Mouse (Mus musculus): Measurements from ENCODE around the gene Adamts17. TPM values are rescaled to one million over a fixed set of nuclear protein-coding genes. Genes with fewer than 3 reads are reported as not detected.

The Adamts17 gene
- polyA plus RNA-seq, 1 experiment from 2014 or later: 12.9 TPM

DNA sequence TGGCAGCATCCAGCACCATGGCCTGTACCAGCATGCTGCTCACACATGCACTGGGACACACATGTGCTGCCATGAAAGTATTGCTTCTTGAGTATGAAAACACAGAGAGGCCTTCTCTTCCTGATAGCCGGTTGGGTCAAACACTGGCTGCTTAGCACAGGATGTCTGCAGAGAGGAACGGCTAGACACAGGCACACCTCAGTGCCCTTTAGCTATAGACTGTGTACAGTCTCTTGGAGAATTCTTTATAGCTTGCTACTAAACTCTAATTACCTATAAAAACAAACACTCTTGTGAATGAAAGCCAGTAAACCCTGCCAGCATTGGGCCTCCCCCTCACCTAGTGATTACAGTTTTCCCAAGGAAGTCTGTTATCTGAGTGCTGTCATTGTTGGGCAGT is 131.4 kb downstream of the Adamts17 start:
- peak overlapping the region; percentile 80 for H3K27ac ChIP-seq
- no peak overlapping the region for H3K4me2 ChIP-seq
- peak; percentile 77; the same call in 1 of the 2 replicates for ATAC-seq (ENCODE audit: insufficient number of reproducible peaks, insufficient read depth, low FRiP score, low TSS enrichment, low read depth)

DNA sequence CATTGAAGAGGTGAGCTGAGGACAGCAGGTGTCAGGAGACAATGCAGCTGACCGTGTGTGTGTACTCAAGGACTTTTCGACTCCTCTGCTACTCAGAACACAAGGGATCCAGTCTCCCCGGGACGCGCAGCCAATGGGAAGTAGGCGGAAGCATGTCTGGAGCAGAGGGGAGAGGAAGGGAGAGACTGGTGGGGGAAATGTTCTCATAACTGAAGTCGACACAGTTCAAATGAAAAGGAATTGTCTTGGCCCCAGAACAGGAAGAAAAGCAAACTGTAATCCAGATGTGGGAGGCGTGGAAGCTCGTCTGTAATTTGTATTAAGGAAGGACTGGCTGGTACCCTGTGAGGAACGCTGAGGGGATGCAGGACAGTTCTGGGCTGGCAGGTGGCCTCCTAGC is 135.3 kb downstream of the Adamts17 start:
- peaks cover 27% of the 10 kb centered on the region for H3K4me1 ChIP-seq (replicated peaks)
- H3K4me3 ChIP-seq (replicated peaks): no peak overlapping the region
- H3K9ac ChIP-seq (replicated peaks): no peak overlapping the region
- ATAC-seq (ENCODE audit: insufficient number of reproducible peaks, insufficient read depth, low FRiP score, low TSS enrichment, low read depth): no peak; the same call in 1 of the 2 replicates
- H3K27ac ChIP-seq: no peak overlapping the region; the same call in 1 of the 2 replicates
- H3K36me3 ChIP-seq: 0 out of 2 replicates have a peak, but pooled peaks cover 4% of the 10 kb centered on the region
- H3K4me2 ChIP-seq: no peak overlapping the region
- H3K9me3 ChIP-seq: no peaks in the 10 kb centered on the region
- no peaks in the 10 kb centered on the region for H3K27me3 ChIP-seq
- WGBS: 52% methylated on average over 10 of the region's 10 CpGs

More for the DNA sequence above, 131.4 kb downstream of the Adamts17 start:
- Histone ChIP-seq H3K36me3 (no peaks in the 10 kb centered on the region), H3K9ac (replicated peaks) (no peak overlapping the region), H3K4me1 (replicated peaks) (peaks cover 66% of the 10 kb centered on the region), H3K27me3 (no peaks in the 10 kb centered on the region), H3K9me3 (no peaks in the 10 kb centered on the region), H3K4me3 (replicated peaks) (no peak overlapping the region)
- 39% methylated on average over 2 of the region's 2 CpGs for WGBS

DNA sequence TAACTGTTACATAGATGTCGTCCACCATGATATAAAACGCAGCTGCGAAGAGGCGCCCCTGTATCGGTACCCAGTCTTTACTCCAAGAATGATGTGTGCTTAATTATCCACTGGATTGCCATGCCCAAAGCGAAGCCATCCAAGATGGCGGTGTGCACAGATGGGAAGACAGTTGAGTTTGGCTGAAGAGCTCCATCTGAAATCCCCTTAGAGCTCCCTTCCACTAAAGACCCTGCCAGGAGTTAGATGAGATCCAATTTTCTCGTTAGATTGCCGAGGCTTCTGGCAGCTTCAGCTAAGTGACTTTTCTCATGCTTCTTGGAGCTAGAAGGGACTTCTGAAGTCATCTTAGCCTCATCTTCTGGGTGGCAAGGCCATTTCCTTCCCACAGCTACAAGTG is 136.8 kb downstream of the Adamts17 start:
- Histone ChIP-seq H3K4me1 (replicated peaks) (peaks cover 12% of the 10 kb centered on the region), H3K9me3 (no peaks in the 10 kb centered on the region), H3K4me3 (replicated peaks) (no peak overlapping the region), H3K27me3 (no peaks in the 10 kb centered on the region), H3K9ac (replicated peaks) (no peak overlapping the region), H3K27ac (no peak overlapping the region), H3K4me2 (no peak overlapping the region), H3K36me3 (0 out of 2 replicates have a peak, but pooled peaks cover 4% of the 10 kb centered on the region)
- no peak for ATAC-seq (ENCODE audit: insufficient number of reproducible peaks, insufficient read depth, low FRiP score, low TSS enrichment, low read depth)
- 91% methylated on average over 9 of the region's 9 CpGs for WGBS

GRCm38 (mm10) chr7:66981591-66981990 is 142.1 kb downstream of the Adamts17 start:
- Histone ChIP-seq H3K36me3 (0 out of 2 replicates have a peak, but pooled peaks cover under 1% of the 10 kb centered on the region), H3K4me1 (replicated peaks) (no peaks in the 10 kb centered on the region), H3K4me3 (replicated peaks) (no peak overlapping the region), H3K27ac (no peak overlapping the region; the same call in 1 of the 2 replicates), H3K4me2 (no peak overlapping the region), H3K9me3 (no peaks in the 10 kb centered on the region), H3K9ac (replicated peaks) (no peak overlapping the region), H3K27me3 (no peaks in the 10 kb centered on the region)
- WGBS: 69% methylated on average over 6 of the region's 6 CpGs
- ATAC-seq (ENCODE audit: insufficient number of reproducible peaks, insufficient read depth, low FRiP score, low TSS enrichment, low read depth): no peak

GRCm38 (mm10) chr7:66982084-66982483 is 142.5 kb downstream of the Adamts17 start:
- Histone ChIP-seq H3K27ac (no peak overlapping the region), H3K36me3 (no peaks in the 10 kb centered on the region), H3K9ac (replicated peaks) (no peak overlapping the region), H3K27me3 (no peaks in the 10 kb centered on the region), H3K4me3 (replicated peaks) (no peak overlapping the region), H3K4me2 (no peak overlapping the region), H3K9me3 (no peaks in the 10 kb centered on the region), H3K4me1 (replicated peaks) (no peaks in the 10 kb centered on the region)
- 81% methylated on average over 5 of the region's 5 CpGs for WGBS
- ATAC-seq (ENCODE audit: insufficient number of reproducible peaks, insufficient read depth, low FRiP score, low TSS enrichment, low read depth): no peak

GRCm38 (mm10) chr7:66987671-66988070 is 148.1 kb downstream of the Adamts17 start:
- no peak for ATAC-seq (ENCODE audit: insufficient number of reproducible peaks, insufficient read depth, low FRiP score, low TSS enrichment, low read depth)
- H3K27me3 ChIP-seq: no peaks in the 10 kb centered on the region
- no peak overlapping the region for H3K4me3 ChIP-seq (replicated peaks)
- H3K27ac ChIP-seq: no peak overlapping the region
- H3K4me1 ChIP-seq (replicated peaks): no peaks in the 10 kb centered on the region
- H3K9me3 ChIP-seq: no peaks in the 10 kb centered on the region
- H3K4me2 ChIP-seq: no peak overlapping the region
- WGBS: 94% methylated on average over 4 of the region's 4 CpGs
- H3K36me3 ChIP-seq: peaks cover 5% of the 10 kb centered on the region; the same call in 1 of the 2 replicates
- no peak overlapping the region for H3K9ac ChIP-seq (replicated peaks)

GRCm38 (mm10) chr7:66988441-66988840 is 148.9 kb downstream of the Adamts17 start:
- H3K36me3 ChIP-seq: peaks cover 5% of the 10 kb centered on the region; the same call in 1 of the 2 replicates
- no peak overlapping the region for H3K9ac ChIP-seq (replicated peaks)
- no peak overlapping the region for H3K27ac ChIP-seq
- no peak for ATAC-seq (ENCODE audit: insufficient number of reproducible peaks, insufficient read depth, low FRiP score, low TSS enrichment, low read depth)
- no peak overlapping the region for H3K4me2 ChIP-seq
- H3K4me1 ChIP-seq (replicated peaks): no peaks in the 10 kb centered on the region
- no peak overlapping the region for H3K4me3 ChIP-seq (replicated peaks)
- 93% methylated on average over 3 of the region's 3 CpGs for WGBS
- H3K9me3 ChIP-seq: no peaks in the 10 kb centered on the region
- H3K27me3 ChIP-seq: no peaks in the 10 kb centered on the region

DNA sequence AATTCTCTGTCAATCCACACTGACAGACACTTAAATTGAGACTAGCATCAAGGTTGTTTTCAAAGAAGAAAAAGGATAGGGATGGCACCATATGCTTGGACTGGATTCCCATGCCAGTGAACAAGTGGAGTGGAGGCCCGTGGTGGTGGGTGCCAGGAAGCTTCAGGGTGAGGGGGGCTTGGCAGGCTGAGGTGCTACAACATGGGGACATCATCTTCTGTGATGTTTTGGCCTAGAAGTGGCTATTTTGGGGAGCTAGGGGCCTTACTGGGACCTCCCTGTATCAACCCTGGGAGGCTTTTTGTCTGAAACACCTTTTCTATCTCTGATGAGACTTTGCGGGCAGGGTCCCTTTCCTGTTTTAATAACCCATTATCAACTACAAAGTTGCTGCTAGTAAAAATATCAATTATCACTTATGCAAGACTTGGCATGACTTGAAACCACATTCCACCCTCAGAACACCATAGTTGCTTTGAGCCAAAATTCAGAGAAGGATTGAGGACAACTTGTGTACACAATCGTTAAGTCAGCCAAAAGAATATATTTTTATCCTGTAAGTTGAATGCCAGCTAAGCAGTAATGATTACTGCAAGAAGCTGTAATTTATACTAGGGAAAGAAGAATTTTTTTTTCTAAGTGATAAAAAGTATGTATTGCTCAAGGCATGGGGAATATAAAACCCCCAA is 150.0 kb downstream of the Adamts17 start:
- 85% methylated on average over 3 of the region's 3 CpGs for WGBS
- Histone ChIP-seq H3K4me2 (no peak overlapping the region), H3K4me1 (replicated peaks) (no peaks in the 10 kb centered on the region), H3K27me3 (no peaks in the 10 kb centered on the region), H3K36me3 (peaks cover 5% of the 10 kb centered on the region; the same call in 1 of the 2 replicates), H3K4me3 (replicated peaks) (no peak overlapping the region), H3K9me3 (no peaks in the 10 kb centered on the region), H3K27ac (no peak overlapping the region), H3K9ac (replicated peaks) (no peak overlapping the region)
- ATAC-seq (ENCODE audit: insufficient number of reproducible peaks, insufficient read depth, low FRiP score, low TSS enrichment, low read depth): no peak

GRCm38 (mm10) chr7:66998821-66999220 is 159.3 kb downstream of the Adamts17 start:
- Histone ChIP-seq H3K36me3 (peaks cover 8% of the 10 kb centered on the region; the same call in 1 of the 2 replicates), H3K27me3 (no peaks in the 10 kb centered on the region), H3K9ac (replicated peaks) (no peak overlapping the region), H3K4me3 (replicated peaks) (no peak overlapping the region), H3K4me1 (replicated peaks) (peaks cover 8% of the 10 kb centered on the region; the same call in 1 of the 2 replicates), H3K4me2 (no peak overlapping the region), H3K9me3 (no peaks in the 10 kb centered on the region), H3K27ac (no peak overlapping the region)
- ATAC-seq (ENCODE audit: insufficient number of reproducible peaks, insufficient read depth, low FRiP score, low TSS enrichment, low read depth): no peak
- WGBS: 89% methylated on average over 6 of the region's 6 CpGs

GRCm38 (mm10) chr7:67003648-67004047 is 164.1 kb downstream of the Adamts17 start:
- no peak overlapping the region for H3K27ac ChIP-seq
- no peak overlapping the region for H3K4me2 ChIP-seq
- ATAC-seq (ENCODE audit: insufficient number of reproducible peaks, insufficient read depth, low FRiP score, low TSS enrichment, low read depth): no peak
- H3K4me1 ChIP-seq (replicated peaks): no peaks in the 10 kb centered on the region
- H3K4me3 ChIP-seq (replicated peaks): no peak overlapping the region
- peaks cover 31% of the 10 kb centered on the region; the same call in 1 of the 2 replicates for H3K36me3 ChIP-seq
- no peaks in the 10 kb centered on the region for H3K27me3 ChIP-seq
- no peaks in the 10 kb centered on the region for H3K9me3 ChIP-seq
- no peak overlapping the region for H3K9ac ChIP-seq (replicated peaks)
- WGBS: 55% methylated on average over 1 of the region's 1 CpGs

DNA sequence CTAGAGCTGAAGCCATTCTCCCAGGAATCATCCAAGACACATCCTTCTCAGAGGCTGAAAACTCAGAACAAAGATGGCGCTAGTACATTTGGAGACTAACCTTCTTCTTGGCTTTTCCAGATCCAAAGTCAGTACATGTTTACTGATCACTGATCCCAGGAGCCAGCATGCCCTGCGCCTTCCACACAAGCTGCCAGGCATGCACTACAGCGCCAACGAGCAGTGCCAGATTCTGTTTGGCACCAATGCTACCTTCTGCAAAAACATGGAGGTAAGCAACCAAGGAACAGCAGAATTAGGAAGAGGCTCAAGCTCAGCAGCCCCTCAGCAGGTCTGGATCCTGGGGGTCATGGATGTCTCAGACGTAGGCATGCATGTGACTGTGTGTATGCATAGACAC is 164.7 kb downstream of the Adamts17 start:
- H3K4me1 ChIP-seq (replicated peaks): no peaks in the 10 kb centered on the region
- no peak for ATAC-seq (ENCODE audit: insufficient number of reproducible peaks, insufficient read depth, low FRiP score, low TSS enrichment, low read depth)
- no peak overlapping the region for H3K4me2 ChIP-seq
- H3K9ac ChIP-seq (replicated peaks): no peak overlapping the region
- no peak overlapping the region for H3K4me3 ChIP-seq (replicated peaks)
- H3K36me3 ChIP-seq: peaks cover 33% of the 10 kb centered on the region; the same call in 1 of the 2 replicates
- WGBS: 93% methylated on average over 5 of the region's 5 CpGs
- H3K27ac ChIP-seq: no peak overlapping the region
- H3K27me3 ChIP-seq: no peaks in the 10 kb centered on the region
- no peaks in the 10 kb centered on the region for H3K9me3 ChIP-seq

All from limb, embryonic 12.5 days (tissue).